In genomic region chr16:22844061-22844801, GRCm38 (mm10) we compare ENCODE assay signal across 8 mouse cellular contexts. TPM values are rescaled to one million over a fixed set of nuclear protein-coding genes. Genes with fewer than 3 reads are reported as not detected.
DNase-seq lines count a peak whose midpoint lies in the region; ATAC-seq lines count a peak whose summit lies in the region.

No protein-coding gene starts in this region.

- H3K4me3 ChIP-seq in intestine, embryonic 15.5 days (replicated peaks) = peak overlapping the region; percentile 50

- intact Hi-C loops in gastrocnemius, postnatal 36 days (cut with DNase I) = no loop called here
- intact Hi-C loops in left cerebral cortex, postnatal 14 days (cut with DNase I) = no loop called here

- H3K4me1 ChIP-seq in intestine, embryonic 15.5 days (replicated peaks) = 0 out of 2 replicates have a peak, but pooled peaks cover 2% of the 10 kb centered on the region

- H3K9me3 ChIP-seq in intestine, embryonic 15.5 days = no peaks in the 10 kb centered on the region

- peak overlapping the region; percentile 67; the same call in 1 of the 2 replicates for H3K27ac ChIP-seq in intestine, embryonic 15.5 days

- 0 out of 2 replicates have a peak, but pooled peaks cover 2% of the 10 kb centered on the region for H3K36me3 ChIP-seq in intestine, embryonic 15.5 days

- H3K27me3 ChIP-seq in intestine, embryonic 15.5 days (replicated peaks) = no peaks in the 10 kb centered on the region

- WGBS in intestine, embryonic 15.5 days = 2% methylated on average over 26 of the region's 26 CpGs

- peak; percentile 95 for ATAC-seq in intestine, embryonic 15.5 days

- H3K4me2 ChIP-seq in intestine, embryonic 15.5 days (replicated peaks) = peak overlapping the region; percentile 93

- H3K9ac ChIP-seq in intestine, embryonic 15.5 days = peak overlapping the region; percentile 72

- peak; percentile 87 for DNase-seq in adrenal gland, postnatal 25 days
- DNase-seq in embryo, embryonic 9.5 days (ENCODE audit: extremely low spot score) = peak; percentile 80
- DNase-seq in gastrocnemius, postnatal 36 days = peak; percentile 52 to 70
- peak; percentile 67 to 79 for DNase-seq in left cerebral cortex, postnatal 14 days (ENCODE audit: low spot score in 2 of 2)
- peak; percentile 81 for DNase-seq in mesoderm, embryonic 11.5 days (ENCODE audit: low read depth, low spot score)
- DNase-seq in skeletal muscle tissue, adult 2 months (ENCODE audit: low read depth, low spot score) = peak; percentile 42
- DNase-seq in natural killer cell, adult 2 months (ENCODE audit: low spot score in 2 of 2) = no peak

RNA-seq across cellular contexts. Expression of gene Tbccd1, which starts 13.2 kb away (rescaled TPM):
- 16.4 and 23.6 TPM in 2 replicates for total RNA-seq in adrenal gland, postnatal 25 days (2021)
- 1 to 10 TPM; 4.5 to 6.4 TPM for total RNA-seq in gastrocnemius, postnatal 36 days (2021)
- 26.2 and 30.7 TPM in 2 replicates for polyA plus RNA-seq in intestine, embryonic 15.5 days (2015; fragmentation: Nextera tagmentation; extraction: Ambion mirVana)
- total RNA-seq in left cerebral cortex, postnatal 14 days (2021) = 10 to 100 TPM; 12.1 to 15.4 TPM

RNA-seq across cellular contexts. Expression of gene Dnajb11, which starts 13.4 kb away (rescaled TPM):
- 71.4 and 71.9 TPM in 2 replicates for total RNA-seq in adrenal gland, postnatal 25 days (2021)
- total RNA-seq in gastrocnemius, postnatal 36 days (2021) = 10 to 100 TPM; 36.3 to 36.7 TPM
- 120 and 125 TPM in 2 replicates for polyA plus RNA-seq in intestine, embryonic 15.5 days (2015; fragmentation: Nextera tagmentation; extraction: Ambion mirVana)
- 10 to 100 TPM; 69.0 to 70.0 TPM for total RNA-seq in left cerebral cortex, postnatal 14 days (2021)

RNA-seq across cellular contexts. Expression of gene Crygs, which starts 32.9 kb away (rescaled TPM):
- not detected in 2 replicates for total RNA-seq in adrenal gland, postnatal 25 days (2021)
- total RNA-seq in gastrocnemius, postnatal 36 days (2021) = not detected
- not detected in 2 replicates for polyA plus RNA-seq in intestine, embryonic 15.5 days (2015; fragmentation: Nextera tagmentation; extraction: Ambion mirVana)
- total RNA-seq in left cerebral cortex, postnatal 14 days (2021) = not detected

RNA-seq across cellular contexts. Expression of gene Ahsg, which starts 46.8 kb away (rescaled TPM):
- 1.6 and 132 TPM in 2 replicates for total RNA-seq in adrenal gland, postnatal 25 days (2021)
- under 1 TPM in 1 of 2 experiments, not detected in 1; 0.97 TPM for total RNA-seq in gastrocnemius, postnatal 36 days (2021)
- 19.7 and 39.1 TPM in 2 replicates for polyA plus RNA-seq in intestine, embryonic 15.5 days (2015; fragmentation: Nextera tagmentation; extraction: Ambion mirVana)
- not detected for total RNA-seq in left cerebral cortex, postnatal 14 days (2021)

Comparison
In these comparisons a context has a peak if more than half of its experiments do, and no peak if none do; other contexts are left out.
1. DNase-seq: peak in adrenal gland, postnatal 25 days (single experiment), embryo, embryonic 9.5 days (single experiment), gastrocnemius, postnatal 36 days (2 of 2), left cerebral cortex, postnatal 14 days (2 of 2), mesoderm, embryonic 11.5 days (single experiment) and skeletal muscle tissue, adult 2 months (single experiment); none in natural killer cell, adult 2 months (0 of 2).